ENCODE assay signal across 9 mouse cellular contexts in the genomic region with DNA sequence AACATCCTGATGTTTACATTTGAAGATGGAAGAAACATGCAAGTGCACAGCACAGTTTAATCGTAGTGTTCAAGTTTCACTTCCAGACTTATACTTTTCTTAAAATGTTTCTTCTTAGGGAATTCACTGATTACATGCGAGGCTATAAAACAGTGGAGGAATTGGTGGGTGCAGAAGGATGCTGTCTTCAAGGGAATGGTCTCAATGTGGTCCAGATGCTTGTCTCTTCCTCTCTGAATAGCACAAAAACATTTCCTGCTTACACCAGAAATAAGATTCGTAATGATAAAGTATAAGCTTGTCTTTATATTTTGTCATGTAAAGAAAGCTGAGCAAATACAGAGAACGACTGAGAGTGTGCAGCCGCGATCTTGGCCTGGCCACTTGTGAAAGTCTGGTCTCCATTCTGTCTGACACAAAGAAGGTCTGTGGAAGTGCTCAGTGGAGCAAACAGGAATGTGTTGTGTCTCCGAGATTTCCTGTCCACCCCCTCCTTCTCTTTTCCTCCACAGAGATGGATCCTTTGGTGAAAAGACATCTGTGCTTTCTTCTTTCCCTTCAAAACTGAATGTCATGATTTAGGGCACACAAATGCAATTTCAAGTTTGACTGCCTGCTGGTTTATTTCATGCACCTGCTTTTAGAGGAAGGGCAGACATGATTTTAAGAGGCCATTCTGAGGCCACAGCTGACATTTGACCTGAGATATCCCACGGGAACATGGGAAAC.
DNase-seq lines count a peak whose midpoint lies in the region; ATAC-seq lines count a peak whose summit lies in the region.
"Had no signal": no experiment of that assay in that cellular context is flagged by ENCODE, and none has a peak within 500 bp of the region (broad histone marks: within the 10 kb centered on the region; RNA-seq: fewer than 3 reads in every experiment).

No protein-coding gene starts in this region.

- H3K27ac ChIP-seq in midbrain, embryonic 11.5 days (ENCODE audit: low read depth, low read length), result no peak overlapping the region; the same call in 1 of the 2 replicates
- no peak overlapping the region for H3K27ac ChIP-seq in midbrain, embryonic 15.5 days
- no peak overlapping the region for H3K27ac ChIP-seq in intestine, embryonic 16.5 days (ENCODE audit: low read length)
- peak overlapping the region; percentile 66; the same call in 1 of the 2 replicates for H3K27ac ChIP-seq in stomach, embryonic 14.5 days (ENCODE audit: low read length)

- no peaks in the 10 kb centered on the region for H3K27me3 ChIP-seq in midbrain, embryonic 11.5 days (ENCODE audit: control insufficient read depth, insufficient read depth, low read length)
- H3K27me3 ChIP-seq in midbrain, embryonic 15.5 days (replicated peaks), result no peaks in the 10 kb centered on the region
- no peaks in the 10 kb centered on the region for H3K27me3 ChIP-seq in intestine, embryonic 16.5 days (replicated peaks; ENCODE audit: control insufficient read depth, insufficient read depth, low read length)
- no peaks in the 10 kb centered on the region for H3K27me3 ChIP-seq in stomach, embryonic 14.5 days (ENCODE audit: control insufficient read depth, insufficient read depth, low read length)

- no peak overlapping the region for H3K4me2 ChIP-seq in midbrain, embryonic 11.5 days
- H3K4me2 ChIP-seq in midbrain, embryonic 15.5 days, result no peak overlapping the region
- H3K4me2 ChIP-seq in intestine, embryonic 16.5 days (ENCODE audit: low read depth, low read length), result no peak overlapping the region
- no peak overlapping the region for H3K4me2 ChIP-seq in stomach, embryonic 14.5 days (replicated peaks; ENCODE audit: low read depth, low read length)

- DNase-seq in gastrocnemius, adult 18-20 months (ENCODE audit: low spot score), result peak; percentile 8
- DNase-seq in gastrocnemius, postnatal 14 days, result no peak
- peak; percentile 91 for DNase-seq in midbrain, embryonic 11.5 days (ENCODE audit: low spot score, missing footprints)
- no peak for DNase-seq in urinary bladder, postnatal 25 days (ENCODE audit: low spot score)
- no peak for DNase-seq in lung, adult 18-20 months
- DNase-seq: adrenal gland, postnatal 25 days had no signal

- no peak overlapping the region for H3K9ac ChIP-seq in midbrain, embryonic 11.5 days (ENCODE audit: low read length)
- H3K9ac ChIP-seq in midbrain, embryonic 15.5 days, result no peak overlapping the region
- no peak overlapping the region for H3K9ac ChIP-seq in intestine, embryonic 16.5 days (ENCODE audit: low read depth, low read length)
- H3K9ac ChIP-seq in stomach, embryonic 14.5 days (replicated peaks; ENCODE audit: low read depth, low read length), result no peak overlapping the region

- ATAC-seq in midbrain, embryonic 11.5 days (ENCODE audit: low FRiP score), result peak; percentile 61; the same call in 1 of the 2 replicates
- no peak for ATAC-seq in midbrain, embryonic 15.5 days (replicated peaks)
- peak; percentile 83 for ATAC-seq in intestine, embryonic 16.5 days
- ATAC-seq in stomach, embryonic 14.5 days (ENCODE audit: insufficient number of reproducible peaks, insufficient read depth, low FRiP score, low read depth), result peak; percentile 86

- WGBS in midbrain, embryonic 11.5 days, result 48% methylated on average over 8 of the region's 8 CpGs
- WGBS in midbrain, embryonic 15.5 days, result 41% methylated on average over 8 of the region's 8 CpGs
- WGBS in intestine, embryonic 16.5 days, result 32% methylated on average over 8 of the region's 8 CpGs
- 24% methylated on average over 8 of the region's 8 CpGs for WGBS in stomach, embryonic 14.5 days

- H3K4me1 ChIP-seq in midbrain, embryonic 11.5 days (ENCODE audit: control insufficient read depth, insufficient read depth, low read length), result 0 out of 2 replicates have a peak, but pooled peaks cover 2% of the 10 kb centered on the region
- H3K4me1 ChIP-seq in midbrain, embryonic 15.5 days, result no peaks in the 10 kb centered on the region
- H3K4me1 ChIP-seq in intestine, embryonic 16.5 days (ENCODE audit: control insufficient read depth, insufficient read depth, low read length), result no peaks in the 10 kb centered on the region
- H3K4me1 ChIP-seq in stomach, embryonic 14.5 days (ENCODE audit: control insufficient read depth, insufficient read depth, low read length), result 0 out of 2 replicates have a peak, but pooled peaks cover 5% of the 10 kb centered on the region

- H3K9me3 ChIP-seq in midbrain, embryonic 11.5 days (ENCODE audit: control insufficient read depth, low read length), result no peaks in the 10 kb centered on the region
- no peaks in the 10 kb centered on the region for H3K9me3 ChIP-seq in midbrain, embryonic 15.5 days
- H3K9me3 ChIP-seq in intestine, embryonic 16.5 days (ENCODE audit: control insufficient read depth, low read length), result no peaks in the 10 kb centered on the region
- H3K9me3 ChIP-seq in stomach, embryonic 14.5 days (ENCODE audit: control insufficient read depth, low read depth, low read length), result no peaks in the 10 kb centered on the region

- intact Hi-C loops in gastrocnemius, postnatal 14 days (cut with DNase I; ENCODE audit: low total_unique reads), result no loop called here

- H3K36me3 ChIP-seq in midbrain, embryonic 11.5 days (ENCODE audit: control insufficient read depth, insufficient read depth, low read length), result no peaks in the 10 kb centered on the region
- no peaks in the 10 kb centered on the region for H3K36me3 ChIP-seq in midbrain, embryonic 15.5 days (replicated peaks)
- H3K36me3 ChIP-seq in intestine, embryonic 16.5 days (ENCODE audit: control insufficient read depth, insufficient read depth, low read length), result no peaks in the 10 kb centered on the region
- no peaks in the 10 kb centered on the region for H3K36me3 ChIP-seq in stomach, embryonic 14.5 days (ENCODE audit: control insufficient read depth, insufficient read depth, low read length)

- H3K4me3 ChIP-seq in midbrain, embryonic 11.5 days (ENCODE audit: low read depth, low read length), result no peak overlapping the region
- H3K4me3 ChIP-seq in midbrain, embryonic 15.5 days, result no peak overlapping the region
- H3K4me3 ChIP-seq in intestine, embryonic 16.5 days (ENCODE audit: low read length), result no peak overlapping the region
- no peak overlapping the region for H3K4me3 ChIP-seq in stomach, embryonic 14.5 days (ENCODE audit: low read depth, low read length)

Comparison
In these comparisons a context has a peak if more than half of its experiments do, and no peak if none do; other contexts are left out.
1. DNase-seq: peak in gastrocnemius, adult 18-20 months (single experiment) and midbrain, embryonic 11.5 days (single experiment); none in gastrocnemius, postnatal 14 days (single experiment), urinary bladder, postnatal 25 days (single experiment) and lung, adult 18-20 months (0 of 2).